Mouse (Mus musculus) urinary bladder, postnatal 25 days (tissue): Measurements from ENCODE around the gene Gm19345.

Experiments
- DNase-seq: peaks from one replicate; pipeline ENCODE4 v3.0.0; 2022; ENCODE audit warnings: low spot score

Gm19345 gene

DNA sequence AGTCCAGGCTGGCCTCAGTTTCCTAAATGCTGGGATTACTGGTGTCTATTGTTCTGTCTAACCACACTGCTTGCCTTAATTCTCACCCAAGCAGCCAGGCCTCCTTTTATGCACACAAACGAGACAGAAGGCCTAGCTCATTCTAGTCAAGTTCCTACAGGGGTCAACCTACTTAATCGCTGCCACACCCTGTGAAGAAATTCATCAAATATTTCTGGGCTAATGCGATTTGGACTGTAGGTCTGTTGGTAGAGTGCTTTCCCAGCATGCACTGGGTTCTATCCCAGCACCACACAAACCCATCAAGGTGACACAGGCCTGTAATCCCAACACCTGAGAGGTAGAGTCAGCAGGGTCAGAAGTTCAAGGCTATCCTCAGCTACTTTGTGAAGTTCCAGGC lies 22.1 kb upstream of the Gm19345 start:
- no peak for DNase-seq

- DNase-seq, result peak; percentile 87
Observed at GRCm38 (mm10) chr7:19830682-19831156, 21.1 kb upstream of the Gm19345 start.

DNA sequence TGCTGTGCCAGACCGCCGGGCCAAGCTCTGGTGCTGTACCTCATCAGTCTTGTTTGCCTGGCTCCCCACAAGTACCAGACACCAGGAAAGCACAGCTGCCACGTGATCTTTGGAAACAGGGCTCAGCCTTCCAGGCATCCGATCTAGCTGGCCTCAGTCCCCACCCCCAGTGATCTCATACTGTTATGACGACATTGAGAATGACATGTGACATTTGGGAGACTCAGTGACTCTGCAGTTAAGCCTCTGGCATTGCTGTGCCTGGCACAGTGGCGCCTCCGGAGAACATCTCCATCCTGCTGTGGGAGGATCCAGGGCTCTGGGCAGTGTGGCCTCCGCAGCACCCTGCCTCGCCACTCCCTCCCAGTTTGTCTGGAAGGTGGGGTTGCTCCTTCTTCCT lies 20.0 kb upstream of the Gm19345 start:
- DNase-seq, result no peak

DNA sequence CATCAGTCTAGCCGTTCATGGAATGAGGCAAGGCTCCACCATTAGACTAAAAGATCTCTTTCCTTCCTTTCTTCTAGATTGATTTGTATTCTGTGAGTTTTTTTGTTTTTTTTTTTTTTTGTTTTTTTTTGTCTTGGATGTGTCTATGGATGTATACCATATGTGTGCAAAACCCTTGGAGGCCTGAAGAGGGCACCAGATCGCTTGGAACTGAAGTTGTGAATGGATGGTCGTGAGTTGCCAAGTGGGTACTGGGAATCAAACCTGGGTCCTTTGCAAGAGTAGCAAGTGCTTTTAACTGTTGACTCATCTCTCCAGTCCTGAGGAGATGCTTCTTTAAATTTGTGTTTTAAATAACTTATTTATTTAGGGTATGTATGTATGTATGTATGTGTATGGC lies 17.7 kb upstream of the Gm19345 start:
- DNase-seq, result no peak

DNA sequence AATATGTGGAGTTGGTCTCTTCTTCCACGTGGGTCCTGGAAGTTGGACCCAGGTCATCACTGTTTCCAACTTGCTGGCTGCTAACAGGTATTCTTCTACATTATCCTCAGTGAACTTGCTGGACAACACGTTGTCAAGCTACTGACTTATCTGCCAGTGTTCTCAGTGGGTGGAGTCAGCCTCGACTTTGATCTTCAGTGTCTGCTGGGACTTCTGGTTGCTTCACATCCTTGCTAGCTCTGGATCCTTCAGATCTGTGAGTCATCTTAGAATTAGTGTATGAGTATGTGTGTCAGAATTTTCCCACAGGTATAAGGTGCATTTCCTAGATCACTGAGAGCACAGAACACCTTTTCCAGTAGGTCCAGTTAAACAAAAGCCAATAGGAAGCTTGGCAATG lies 15.0 kb upstream of the Gm19345 start:
- no peak for DNase-seq

- DNase-seq, result no peak
Observed at GRCm38 (mm10) chr7:19840371-19840770, 11.4 kb upstream of the Gm19345 start.

DNA sequence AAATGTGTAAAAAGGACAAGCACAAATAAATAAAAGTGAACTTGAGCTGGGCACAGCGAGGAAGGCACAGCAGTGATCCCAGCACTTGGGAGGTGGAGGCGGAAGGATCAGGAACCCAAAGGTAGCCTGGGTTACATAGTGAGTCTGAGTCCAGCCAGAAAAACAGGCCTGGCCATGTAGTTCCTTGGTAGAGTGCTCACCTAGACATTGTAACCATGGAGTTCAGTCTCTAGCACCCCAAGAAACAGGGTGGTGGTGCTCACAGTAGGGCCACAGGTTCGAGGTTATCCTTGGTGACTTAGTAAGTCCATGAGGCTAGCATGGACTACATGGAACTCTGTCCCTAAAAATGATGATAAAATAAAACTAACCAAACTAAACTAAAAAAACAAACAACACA lies 10.9 kb upstream of the Gm19345 start:
- no peak for DNase-seq

DNA sequence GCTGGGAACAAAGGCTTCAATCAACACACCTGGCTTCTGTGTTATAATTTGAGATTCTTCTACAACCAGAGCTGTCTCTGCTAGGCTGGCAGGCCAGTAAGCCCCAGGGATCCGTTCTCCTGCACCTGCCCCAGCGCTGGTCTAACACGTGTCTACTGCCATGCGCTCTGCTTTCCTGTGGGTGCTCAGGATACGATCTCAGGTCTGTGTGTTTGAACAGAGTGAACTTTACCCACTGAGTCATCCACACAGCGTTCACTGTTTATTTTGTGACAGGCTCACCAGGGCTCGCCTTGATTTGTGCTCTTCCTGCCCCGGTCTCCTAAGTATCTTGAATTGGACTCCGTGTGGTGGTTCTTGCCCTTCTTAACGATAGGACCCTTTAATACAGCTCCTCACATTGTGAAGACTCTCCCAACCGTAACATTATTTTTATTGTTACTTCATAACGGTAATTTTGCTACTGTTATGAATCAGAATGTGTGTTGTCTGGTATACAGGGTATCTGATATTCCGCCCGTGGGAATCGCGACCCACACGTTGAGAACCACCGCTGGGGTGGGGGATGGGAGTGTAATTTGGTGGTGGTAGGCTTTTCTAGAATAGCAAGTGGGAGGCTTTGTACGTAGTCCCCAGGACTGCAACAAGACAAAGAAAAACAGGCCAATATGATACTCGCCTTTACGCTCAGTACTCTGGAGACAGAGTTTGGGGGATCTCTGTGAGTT lies 10.0 kb upstream of the Gm19345 start:
- DNase-seq, result no peak

- DNase-seq, result no peak
Observed at GRCm38 (mm10) chr7:19842885-19843504, 8.8 kb upstream of the Gm19345 start.

GRCm38 (mm10) chr7:19843561-19843960 lies 8.2 kb upstream of the Gm19345 start:
- peak; percentile 78 for DNase-seq

DNA sequence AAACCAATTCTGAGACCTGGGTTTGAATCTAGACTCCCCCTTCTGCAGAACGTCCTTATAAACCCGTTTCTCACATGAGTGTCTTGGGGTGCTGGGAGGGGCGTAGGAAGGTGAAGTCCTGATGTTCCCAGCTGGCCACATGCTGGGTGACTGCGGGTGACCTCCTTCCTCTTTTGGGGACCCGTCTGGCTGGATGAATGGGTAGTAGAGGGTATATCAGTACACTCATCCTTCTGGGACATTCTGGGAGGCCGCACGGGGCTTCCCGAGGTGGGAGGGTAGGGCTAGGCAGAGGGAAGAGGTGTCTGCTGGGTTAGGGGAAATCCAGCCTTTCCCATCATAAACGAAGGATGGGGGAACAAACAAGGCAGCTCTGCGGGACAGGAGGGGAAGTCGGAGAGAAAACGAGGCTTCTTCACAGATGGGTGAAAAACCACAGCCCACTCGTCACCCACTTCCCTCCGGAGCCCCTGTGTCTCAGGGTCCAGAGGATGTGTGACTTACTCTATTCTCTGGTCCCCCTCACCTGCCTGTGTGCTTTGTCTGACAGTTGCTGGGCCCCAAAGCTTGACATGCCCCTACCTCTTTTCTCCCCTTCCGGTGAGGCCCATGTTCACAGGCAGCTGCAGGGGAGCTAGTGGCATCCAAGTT lies 7.2 kb upstream of the Gm19345 start:
- no peak for DNase-seq

DNA sequence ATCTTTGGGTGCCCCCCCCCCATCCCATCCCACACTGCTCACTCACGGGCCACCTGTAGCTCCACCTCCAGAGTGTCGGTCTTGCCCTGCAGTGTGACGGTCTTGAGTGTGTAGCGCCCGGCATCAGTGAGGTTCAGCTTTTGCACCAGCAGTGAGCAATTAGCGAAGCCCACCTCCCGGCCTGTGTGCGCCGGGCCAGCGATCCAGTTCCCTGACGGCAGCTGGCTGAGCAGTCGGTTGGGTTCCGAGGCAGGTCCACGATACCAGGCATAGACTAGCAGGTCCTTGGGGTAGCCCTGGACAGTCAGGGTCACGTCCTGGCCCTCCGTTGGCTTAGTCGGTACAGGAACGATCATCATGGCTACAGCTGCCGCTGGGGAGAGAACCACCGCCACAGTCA lies 1.7 kb downstream of the Gm19345 start:
- no peak for DNase-seq

GRCm38 (mm10) chr7:19855663-19856062 lies 3.9 kb downstream of the Gm19345 start:
- DNase-seq, result no peak

DNA sequence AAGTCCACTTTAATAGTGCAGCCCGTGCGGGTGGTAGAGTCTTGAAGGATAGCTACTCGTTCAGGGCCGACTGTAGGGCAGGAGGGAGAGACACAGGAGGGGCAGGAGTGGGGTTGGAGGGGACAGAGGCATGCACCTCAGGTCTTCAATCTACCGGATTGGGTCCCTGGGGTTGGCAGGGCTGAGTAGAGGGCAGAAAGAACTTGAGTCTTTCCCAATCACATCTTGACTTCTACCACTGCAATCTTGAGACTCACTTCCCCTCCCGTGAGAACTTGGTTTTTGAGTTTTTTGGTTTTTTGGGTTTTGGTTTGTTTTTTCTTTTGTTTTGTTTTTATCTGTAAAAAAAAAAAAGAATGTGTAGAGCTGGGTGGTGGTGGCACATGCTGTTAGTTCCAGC lies 4.5 kb downstream of the Gm19345 start:
- DNase-seq, result no peak

- no peak for DNase-seq
Observed at GRCm38 (mm10) chr7:19859740-19860139, 7.9 kb downstream of the Gm19345 start.

GRCm38 (mm10) chr7:19861199-19861598 lies 9.4 kb downstream of the Gm19345 start, which contains the start of gene Ceacam16:
Gene Ceacam16, minus strand, starts transcription at chr7:19861299.
- no peak for DNase-seq

- no peak for DNase-seq
Observed at GRCm38 (mm10) chr7:19864241-19864640, 12.4 kb downstream of the Gm19345 start.

DNA sequence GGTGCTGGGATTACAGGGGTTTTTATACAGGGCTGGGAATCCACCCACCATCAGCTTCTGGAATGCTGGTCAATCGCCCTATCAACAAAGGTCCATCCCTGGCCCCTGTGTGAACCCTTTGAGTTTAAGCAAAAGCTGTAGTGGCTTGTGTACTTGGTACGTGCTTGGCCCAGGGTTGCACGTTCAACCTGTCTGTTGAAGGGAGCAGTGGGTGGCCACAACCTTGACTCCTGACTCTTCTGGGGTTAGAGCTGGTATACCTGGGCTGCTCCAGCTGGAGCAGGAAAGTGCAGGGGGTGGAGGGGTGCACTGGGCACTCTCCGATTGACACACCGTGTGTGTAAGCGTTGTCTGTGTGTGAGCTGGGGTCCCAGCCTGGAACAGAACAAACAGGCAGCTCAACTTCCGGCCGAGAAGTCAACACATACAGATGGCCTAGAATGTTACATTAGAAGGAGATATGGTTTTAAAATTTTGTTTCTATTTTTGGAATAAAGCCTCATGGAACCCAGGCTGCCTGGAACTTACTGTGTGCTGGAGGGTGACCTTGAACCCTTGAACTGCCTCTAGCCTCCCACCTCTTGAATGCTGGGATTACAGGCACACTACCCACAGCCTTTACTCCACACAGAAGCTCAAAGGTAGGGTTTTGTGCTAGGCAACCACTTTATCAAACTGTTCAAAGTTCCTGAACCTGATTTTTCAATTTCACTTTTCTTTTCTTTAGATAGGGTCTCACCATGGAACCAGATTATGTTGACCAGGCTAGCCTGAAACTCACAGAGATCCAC lies 13.6 kb downstream of the Gm19345 start:
- DNase-seq, result no peak

- DNase-seq, result no peak
Observed at GRCm38 (mm10) chr7:19866490-19866889, 14.7 kb downstream of the Gm19345 start.

- DNase-seq, result no peak
Observed at GRCm38 (mm10) chr7:19867751-19868399, 16.1 kb downstream of the Gm19345 start.

- no peak for DNase-seq
Observed at GRCm38 (mm10) chr7:19871137-19871621, 19.4 kb downstream of the Gm19345 start.
